Mouse (Mus musculus): ENCODE measurements around the gene Gsto2.

Gene Gsto2

DNA sequence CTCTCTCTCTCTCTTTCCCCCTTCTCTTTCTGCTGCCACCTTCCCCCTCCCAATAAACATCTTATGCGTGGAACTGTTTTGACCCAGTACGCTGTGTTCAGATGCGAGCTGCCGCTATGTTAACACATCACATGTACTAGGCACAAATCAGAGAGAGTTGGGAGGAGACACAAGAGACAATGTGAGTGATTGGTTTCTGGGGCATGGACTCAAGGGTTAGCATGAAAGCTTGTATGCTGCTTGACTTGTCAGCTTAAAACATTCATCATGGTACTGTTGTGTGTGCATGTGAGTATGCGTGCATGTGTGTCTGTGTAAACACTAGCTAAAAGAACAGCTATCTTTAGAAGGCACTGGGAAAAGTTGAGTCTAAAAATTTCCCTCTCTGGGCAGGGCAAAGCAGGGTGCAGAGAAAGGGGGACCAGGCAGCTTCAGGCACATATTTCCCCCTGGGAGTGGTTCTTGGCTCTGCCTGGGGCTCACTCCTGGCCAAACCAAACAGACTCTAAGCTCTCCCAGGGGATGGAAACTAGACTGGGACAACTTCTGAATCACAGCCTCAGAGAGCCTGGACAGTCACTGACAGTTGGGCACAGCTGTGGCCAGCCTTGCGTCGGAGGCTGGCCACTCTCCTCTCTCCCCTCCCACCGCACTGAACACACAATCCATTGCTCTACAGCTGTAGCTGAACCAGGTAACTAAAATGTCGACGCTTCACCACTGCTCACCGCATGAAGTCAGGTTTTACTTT lies 26.4 kb downstream of the Gsto2 start:
- no peak for DNase-seq (ENCODE audit: low read depth)

DNA sequence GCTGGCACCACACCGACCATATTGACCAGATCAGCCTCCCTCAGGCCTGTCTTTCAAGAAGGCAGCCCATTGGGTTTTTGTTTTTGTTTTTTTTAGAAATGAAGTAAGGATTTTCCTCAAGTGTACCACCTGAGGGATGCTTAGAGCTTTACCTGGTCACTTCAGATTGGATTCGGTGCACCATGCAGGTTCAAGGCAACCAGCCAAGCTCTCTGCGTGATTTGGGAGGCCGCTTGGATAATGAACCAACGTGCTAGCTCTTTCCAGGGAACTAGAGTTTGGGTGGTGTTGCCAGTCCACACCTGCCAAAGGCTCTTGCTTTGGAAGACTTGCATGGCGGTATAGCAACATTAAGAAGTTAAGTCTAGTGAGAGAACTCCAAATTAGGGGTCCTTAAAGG lies 27.8 kb downstream of the Gsto2 start:
- no peak for DNase-seq (ENCODE audit: low read depth)

DNA sequence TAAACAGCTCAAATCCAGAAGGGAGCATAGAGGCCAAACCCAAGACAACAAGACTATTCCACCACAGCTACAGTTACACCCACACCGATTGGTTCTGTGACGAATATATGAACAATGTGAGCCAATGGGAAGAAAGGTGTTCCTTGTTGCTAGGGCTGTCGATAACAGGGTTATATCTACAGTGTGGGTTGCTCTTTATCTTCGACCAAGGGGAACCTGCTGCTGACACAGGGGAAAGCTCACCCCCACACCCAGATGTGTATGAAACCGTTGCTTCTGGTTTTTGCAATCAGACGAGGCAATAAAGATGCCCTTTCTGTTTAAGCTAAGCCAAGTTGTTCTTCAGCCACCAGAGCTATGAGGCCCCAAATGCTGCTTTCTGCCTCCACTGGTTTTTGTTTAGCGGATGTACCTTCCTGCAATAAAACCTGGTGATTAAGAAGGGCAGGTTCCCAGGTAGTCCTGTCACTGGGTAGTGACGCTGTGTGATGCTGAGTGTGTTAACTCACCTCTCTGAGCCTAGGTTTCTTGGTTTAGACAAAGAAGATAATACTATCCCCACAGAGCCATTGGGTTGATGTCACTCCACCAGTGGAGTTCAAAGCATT lies 33.2 kb downstream of the Gsto2 start:
- DNase-seq (ENCODE audit: low read depth) = peak; percentile 72

DNA sequence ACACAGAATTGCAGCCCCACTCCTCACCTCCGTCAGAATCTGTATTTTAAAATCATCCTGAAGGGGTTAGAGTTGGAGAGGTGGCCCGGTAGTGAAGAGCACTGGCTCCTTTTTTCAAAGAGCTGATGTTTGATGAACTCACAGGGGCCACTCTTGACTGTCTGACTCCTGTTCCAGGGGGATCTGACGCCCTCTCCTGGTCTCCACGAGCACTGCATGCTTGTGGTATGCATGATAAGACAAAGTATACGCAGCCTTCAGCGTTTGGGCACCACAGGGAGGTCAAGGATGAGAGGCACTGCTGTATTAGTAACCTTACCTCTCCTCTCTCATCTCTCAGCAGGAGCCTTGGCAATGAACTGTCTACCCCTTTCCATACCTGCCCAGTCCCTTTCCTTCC lies 34.7 kb downstream of the Gsto2 start:
- no peak for DNase-seq (ENCODE audit: low read depth)

DNA sequence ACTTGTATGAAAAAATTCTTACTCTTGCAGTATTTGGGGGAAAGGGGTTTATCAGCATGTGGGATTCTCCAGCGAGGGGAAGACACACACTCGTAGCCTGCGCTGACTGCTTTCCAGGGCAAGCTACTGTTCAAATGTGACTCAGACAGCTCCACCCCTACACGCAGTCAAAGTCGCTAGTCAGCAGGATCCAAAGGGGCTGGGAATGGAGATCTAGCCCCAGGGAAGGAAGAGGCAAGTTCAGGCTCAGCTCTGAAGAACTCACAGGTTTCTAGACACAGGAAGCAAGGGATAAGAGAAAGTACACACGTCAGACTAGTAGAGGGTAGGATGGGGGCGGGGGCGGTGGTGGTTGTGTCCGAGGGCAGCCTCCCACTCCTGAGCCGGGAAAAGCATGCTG lies 35.2 kb downstream of the Gsto2 start:
- DNase-seq (ENCODE audit: low read depth) = no peak

DNA sequence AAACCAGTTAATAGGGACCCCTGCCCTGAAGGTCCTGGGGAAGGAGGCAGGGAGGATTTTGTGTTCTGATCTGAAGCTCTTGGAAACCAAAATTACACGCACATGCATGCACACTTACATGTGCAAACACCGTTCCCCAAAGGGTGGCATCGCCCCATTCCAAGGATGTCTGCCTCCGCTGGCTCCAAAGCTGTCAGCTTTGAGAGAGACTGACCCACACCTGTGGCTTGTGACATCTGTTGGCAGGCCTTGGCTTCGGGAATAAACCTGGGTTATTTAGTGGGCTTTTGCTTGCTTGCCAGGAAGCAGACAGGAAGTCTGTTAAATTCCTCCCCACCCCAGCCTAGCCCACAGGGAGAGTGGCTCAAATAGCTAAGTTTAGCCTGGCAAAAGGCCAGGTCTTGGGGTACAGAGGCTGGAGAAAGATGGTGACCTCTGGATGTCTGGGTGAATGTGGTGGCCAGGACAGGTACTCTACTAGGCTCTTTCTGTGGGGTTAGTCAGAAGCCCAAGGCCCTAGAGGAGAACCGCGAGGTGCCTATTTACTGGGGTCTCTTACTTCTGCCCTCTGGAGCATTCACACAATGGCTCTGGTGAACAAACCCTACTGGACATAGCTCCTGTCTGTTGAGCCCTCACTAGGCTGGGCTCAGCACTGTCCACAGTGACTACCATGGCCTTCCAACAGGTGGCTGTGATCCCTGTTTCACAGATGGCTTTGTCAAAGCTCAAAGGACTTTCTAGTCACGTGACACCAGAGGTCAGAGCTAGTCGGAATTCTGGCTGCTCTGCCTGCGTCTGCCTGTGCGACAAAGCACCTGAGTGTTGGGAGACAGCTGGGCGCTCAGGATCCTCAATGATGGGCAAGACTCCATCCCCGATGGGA lies 37.2 kb downstream of the Gsto2 start:
- no peak for DNase-seq (ENCODE audit: low read depth)

DNA sequence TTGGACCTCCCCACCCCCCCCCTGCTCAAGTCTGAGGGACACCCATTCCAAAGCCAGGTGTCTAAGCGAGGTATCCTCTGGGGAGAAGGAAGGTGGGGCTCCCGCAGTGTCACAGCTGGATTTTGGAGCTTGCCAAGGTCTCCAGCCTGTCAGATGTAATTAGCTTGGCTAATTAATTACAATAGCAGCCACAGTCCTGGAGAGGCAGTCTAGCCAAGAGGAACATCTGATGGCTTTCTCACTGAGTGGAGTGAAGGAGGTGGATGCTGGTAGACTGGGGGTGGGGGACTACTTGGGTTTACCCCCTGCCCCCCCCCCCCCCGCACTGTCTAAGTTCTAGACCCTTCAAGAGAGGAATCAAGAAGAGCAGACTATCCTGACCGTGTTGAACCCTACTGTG lies 38.3 kb downstream of the Gsto2 start:
- DNase-seq (ENCODE audit: low read depth) = no peak

DNA sequence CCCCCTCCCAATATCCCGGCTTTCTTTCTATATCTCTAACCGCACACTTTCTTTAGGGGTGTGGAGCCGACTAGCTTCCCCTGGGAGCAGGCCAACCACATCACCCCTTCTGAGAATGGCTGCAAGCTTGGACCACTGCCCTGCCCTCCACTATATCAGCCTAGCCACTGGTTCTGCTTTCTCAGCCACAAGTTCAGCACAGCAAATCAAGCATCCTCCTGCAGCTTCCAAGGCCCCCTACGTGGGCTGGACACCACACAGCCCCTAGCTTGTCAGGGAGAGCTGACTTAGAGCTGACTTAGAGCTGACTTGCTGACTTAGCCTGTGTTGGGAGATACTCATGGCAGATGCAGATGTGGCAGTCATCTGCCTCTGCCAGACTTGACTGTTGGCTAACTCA lies 39.7 kb downstream of the Gsto2 start:
- DNase-seq (ENCODE audit: low read depth) = no peak

DNA sequence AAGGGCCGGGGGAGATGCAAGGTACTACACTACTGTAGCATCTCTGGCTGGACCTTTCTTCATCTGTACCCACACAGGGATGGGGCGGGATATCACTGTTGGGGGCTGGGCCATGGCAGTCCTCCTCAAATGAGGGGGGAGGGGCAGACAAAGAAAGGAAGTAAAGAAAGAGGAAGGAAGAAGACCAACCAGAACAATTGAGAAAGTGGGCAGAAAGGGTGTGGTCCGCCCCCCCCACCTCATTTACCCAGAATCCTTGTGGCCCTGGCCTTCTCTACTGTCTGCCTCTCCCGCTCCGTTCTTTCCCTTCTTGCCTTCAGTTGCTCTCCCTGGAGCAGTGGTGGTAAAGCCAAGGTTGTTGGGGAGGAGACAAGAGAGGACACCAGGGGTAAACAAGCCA lies 40.3 kb downstream of the Gsto2 start:
- no peak for DNase-seq (ENCODE audit: low read depth)

DNA sequence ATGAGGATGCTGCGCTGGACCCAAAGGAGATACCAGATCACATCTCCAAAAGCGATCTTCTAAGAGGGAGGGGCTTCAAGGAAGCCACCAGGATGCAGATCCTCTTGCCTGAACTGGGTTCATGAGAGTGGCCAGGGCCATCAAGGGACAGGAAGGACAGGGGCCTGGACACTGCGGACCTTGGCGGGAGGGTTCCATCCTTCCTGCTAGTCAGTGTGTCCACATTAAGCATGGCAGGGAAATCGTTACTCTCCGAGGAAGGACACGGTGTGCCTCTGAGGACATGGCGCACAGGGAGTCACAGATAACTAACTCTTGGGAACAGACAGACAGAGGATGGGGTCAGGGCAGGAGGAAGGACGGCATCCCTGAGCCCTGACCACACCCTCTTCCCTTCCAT lies 42.3 kb downstream of the Gsto2 start:
- no peak for DNase-seq (ENCODE audit: low read depth)

DNA sequence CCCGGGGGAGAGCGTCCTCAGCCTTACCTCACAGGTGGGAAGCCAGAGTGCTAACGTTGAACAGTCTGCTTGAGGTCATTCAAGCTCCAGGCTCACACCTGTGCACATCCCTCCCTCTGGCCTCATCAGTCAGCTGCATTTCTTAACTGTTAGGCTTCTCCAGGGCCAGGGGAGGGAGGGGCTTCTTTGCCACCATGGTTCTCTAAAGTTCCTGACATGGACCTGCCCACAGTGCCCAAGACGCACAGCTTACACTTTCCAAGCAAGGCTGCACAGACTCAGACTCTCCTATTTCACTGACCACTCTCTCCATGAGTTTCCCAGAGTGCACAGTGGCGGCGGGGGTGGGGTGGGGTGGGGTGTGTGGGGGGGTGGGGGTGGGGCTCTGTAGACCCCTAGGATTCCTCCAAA lies 43.6 kb downstream of the Gsto2 start:
- no peak for DNase-seq (ENCODE audit: low read depth)

DNA sequence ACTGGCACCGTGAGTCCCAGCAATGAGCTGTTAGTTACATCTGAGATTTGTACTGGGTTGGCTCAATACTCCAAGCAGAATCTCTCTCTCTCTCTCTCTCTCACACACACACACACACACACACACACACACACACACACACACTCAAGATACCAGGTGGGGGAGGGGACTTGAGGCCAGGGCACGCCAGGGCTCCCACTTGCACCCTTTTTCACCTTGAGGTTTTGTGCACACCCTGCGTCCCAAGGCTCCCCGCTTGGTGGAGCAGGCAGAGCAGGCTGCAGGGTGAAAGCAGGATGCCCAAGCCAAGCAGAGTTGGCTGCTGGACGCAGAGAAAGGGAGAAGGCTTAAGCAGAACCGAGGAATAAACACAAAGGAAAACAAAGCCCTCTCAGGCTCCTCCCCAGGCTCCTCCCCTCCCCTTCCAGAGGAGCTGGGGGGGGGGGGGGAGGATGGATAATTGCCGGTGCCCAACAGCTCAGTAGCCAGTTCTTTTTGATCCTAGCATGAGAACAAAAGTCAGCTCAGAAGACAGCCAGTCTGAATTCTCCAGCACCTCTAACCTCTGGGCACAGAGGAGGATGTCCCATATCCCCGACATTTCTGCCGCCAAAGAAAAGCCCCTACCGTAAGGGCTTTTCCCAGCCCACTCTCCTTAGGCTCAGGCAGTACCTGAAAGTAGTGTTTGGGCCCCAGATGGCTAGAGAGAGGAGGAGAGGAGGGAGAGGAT lies 44.2 kb downstream of the Gsto2 start:
- no peak for DNase-seq (ENCODE audit: low read depth)

DNA sequence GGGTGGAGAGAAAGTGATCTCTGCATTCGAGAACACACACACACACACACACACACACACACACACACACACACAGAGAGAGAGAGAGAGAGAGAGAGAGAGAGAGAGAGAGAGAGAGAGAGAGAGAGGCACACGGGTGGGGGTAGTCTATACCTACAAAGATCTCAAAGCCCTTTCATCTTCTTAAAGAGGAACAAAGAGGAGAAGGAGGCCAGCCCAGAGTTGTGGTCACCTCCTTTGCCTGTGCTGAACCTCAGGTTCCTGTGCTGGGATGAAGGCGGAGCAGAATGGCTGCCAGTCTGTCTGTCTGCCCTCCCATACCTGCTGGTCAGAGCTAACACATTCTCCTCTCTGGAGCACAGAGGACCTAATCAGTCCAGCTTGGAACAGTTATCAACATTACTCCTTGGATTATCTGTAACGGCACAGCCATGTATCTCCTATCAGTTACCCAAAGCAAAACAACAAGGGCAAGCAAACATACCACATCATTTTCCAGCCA lies 44.8 kb downstream of the Gsto2 start:
- DNase-seq (ENCODE audit: low read depth) = no peak

DNA sequence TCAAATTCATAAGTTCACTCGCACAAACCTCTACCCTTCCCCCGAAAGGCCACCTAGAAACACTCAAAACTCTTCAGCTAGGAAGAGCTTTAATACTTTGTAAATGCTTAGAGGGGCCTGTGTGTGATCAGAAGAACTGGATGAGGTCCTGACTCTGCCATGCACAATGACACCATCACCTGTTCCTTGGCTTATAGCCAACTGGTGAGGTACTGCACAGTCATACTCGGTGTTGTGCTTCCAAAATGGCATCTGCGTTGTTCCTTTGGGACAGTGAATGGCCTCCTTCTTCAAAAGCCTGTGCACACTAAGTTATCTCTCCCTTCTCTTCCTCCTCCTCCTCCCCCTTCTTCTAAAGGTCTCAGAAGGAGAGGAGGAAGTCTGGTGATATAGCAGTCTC lies 45.4 kb downstream of the Gsto2 start:
- no peak for DNase-seq (ENCODE audit: low read depth)

DNA sequence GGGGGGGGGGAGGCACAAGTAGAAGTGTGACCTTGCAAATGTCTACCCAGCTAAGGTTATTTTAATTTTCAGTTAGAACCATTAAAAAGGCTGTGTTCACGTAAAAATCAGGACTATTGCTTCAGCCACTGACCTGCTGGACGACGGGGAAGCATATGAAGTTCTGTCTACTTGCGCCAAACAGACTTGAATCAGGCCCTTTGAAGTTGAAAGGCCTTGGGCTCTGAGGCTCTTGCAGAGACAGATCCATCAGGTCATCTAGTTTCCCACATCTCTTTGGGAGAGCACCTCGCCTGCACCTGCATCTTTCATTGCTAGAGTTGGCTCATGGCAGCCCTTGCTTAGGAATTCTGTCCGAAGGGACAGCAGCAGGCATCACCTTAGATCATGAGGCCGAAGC lies 48.0 kb downstream of the Gsto2 start:
- no peak for DNase-seq (ENCODE audit: low read depth)

DNA sequence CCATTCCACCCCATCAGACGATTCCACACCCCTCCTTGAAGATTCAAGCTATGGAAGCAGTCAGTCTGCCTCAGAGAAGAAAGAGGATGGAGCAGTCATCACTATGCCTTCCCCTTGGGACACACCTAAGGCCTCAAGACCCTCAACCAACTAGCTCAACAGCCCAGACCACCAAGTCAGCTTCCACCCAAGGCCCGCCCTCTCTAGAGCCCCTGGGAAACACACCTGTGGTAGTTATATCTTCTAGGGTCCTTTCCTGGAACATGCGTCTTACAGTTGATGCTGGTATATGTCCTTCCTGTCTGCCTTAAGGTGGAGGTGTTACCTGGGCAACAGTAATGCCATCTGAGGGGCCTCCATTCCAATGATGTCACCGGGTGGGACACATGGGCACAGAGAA lies 48.9 kb downstream of the Gsto2 start:
- DNase-seq (ENCODE audit: low read depth) = no peak

DNA sequence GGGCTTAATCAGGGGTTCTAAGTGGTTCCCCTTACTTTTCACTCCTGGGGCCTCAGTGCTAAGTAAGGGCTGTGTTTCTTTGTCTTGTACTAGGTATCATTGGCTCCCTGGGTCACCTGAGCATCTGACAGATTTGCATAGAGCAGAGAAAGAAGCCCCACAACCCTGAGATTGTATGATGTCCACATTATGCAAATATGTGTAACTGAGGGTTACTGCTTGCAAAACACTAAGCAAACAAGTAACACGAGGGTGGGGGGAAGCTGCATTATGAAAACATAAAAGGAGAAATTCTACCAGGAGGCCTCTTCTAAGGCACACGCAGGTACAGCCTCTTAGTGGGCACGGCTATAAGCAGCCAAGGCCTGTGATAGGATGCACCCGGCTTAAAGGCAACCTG lies 49.9 kb downstream of the Gsto2 start:
- DNase-seq (ENCODE audit: low read depth) = no peak

DNA sequence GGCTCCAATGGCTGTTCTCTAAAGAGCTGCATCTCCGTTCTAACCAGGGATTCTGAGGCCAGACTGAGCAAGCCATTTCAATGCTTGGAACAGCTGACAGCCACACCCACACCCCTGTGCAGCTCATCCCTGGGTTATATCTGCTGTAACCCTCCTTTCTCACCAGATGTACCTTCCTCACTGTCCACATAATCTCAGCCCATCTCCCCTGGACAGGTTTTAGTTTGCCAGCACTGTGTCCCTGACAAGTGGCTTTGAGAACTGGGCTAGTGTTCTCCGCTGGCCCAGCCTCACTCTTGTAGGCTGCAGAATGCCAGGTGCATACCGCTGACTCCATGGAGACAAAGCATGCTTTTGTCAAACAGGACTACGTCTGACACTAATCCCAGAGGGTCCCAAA lies 52.1 kb downstream of the Gsto2 start:
- DNase-seq (ENCODE audit: low read depth) = no peak

DNA sequence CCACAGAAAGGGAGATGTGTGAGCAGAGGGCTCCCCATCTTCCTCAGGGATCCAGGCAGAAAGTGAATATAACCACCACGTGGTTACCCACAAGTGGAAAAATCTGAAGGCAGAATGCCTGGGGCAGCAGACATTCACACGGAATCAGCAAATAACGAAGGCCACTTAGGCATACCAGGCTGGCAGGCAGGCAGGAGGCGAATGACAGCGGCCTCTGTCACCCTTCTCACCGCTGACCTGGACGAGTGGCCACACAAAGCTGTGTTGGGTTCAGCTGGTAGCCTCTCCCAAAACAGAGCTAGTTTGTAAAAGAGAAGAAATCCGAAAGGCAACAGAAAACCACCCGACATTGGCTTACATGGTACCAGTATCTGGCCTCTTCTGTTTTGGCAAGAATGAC lies 52.7 kb downstream of the Gsto2 start:
- no peak for DNase-seq (ENCODE audit: low read depth)

DNA sequence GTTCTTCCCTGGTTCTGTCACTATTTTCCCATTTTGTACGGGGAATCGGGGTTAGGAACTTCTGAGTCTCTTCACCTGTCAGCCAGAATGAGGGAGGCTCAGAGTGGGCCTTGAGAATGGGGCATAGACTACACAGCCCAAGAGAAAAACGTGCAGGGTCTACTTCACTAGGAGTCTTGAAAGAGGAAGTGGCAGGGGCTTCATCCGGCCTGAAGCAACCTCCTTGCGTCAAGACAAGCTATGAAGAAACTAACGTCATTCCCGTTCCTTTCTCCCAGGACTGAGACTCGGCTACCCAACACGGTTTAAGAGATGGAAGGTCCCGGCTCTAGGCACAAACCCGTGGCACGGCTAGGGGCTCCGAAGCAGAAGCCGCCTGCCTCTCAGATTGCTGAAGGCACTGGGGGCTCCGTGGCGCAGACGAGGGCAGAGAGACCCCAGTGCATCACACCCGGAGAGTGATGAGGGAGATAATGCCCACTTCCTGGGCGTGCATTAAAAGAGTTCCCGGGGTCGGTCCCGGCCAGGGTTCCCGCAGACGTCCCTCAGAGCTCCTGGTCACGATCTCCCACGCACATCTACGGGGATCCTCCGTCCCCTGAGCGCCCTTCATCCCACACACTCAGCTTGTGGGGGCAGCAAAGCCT lies 53.2 kb downstream of the Gsto2 start:
- DNase-seq (ENCODE audit: low read depth) = no peak

DNA sequence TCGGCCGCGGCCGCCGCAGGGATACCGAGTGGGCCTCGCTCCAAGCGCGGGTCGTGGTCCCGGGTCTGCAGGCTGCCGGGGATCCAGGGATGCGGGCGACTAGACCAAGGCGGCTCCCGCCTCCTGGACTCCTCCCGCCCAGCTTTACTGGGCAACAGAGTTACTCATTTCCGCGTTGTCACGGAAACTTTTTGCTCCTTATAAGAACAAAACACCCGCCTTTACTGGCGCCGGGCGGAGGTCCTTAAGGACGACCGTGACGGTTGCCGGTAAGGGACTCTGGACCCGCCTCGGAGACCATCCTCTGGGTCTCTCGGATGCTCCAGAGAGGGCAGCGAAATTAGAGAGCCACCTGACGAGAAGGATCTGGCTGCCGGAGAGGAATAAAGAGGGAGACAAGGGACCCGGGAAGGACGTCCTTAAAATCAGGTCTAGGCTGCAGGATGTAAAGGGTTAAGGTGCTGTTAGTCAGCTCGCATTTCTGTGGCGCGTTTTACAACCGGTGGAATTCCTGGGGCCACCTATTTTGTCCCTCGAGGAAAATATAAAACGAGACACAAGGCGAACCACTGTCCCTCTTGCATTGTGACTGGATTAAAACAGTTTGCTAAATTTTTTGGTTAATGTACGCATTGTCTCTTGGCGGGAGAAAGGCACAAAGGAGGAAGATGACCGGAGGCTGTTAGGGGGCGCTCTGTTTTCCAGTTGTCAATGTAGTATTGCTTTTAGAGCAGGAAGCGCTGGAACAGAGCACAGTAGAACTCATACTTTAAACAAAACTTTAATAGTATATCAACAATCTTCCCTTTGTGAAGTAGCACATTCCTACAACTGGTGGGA lies 54.0 kb downstream of the Gsto2 start, which contains the start of the genes Cfap43 and Itprip:
Cfap43 (minus strand) TSS at position 162 of the 840 bp plus-strand sequence.
Itprip (minus strand) TSS at position 174 of the 840 bp plus-strand sequence.
- peak; percentile 78 for DNase-seq (ENCODE audit: low read depth)

Measured in c-Kit-positive CD71-positive TER-119-negative erythroid progenitor cells, embryonic 14.5 days (primary cell).